Mouse (Mus musculus) lung, adult 2 months (tissue): ENCODE data around the gene Pycr2. TPM values are rescaled to one million over a fixed set of nuclear protein-coding genes. Genes with fewer than 3 reads are reported as not detected.

Experiments used
- DNase-seq: peaks from one replicate; pipeline ENCODE4 v3.0.0; 2022
- H3K4me1 ChIP-seq: fragments of 200-500 bp; 2 replicates; pipeline ENCODE4 v1.6.1; 2011; ENCODE audit warnings: low read length; ENCODE audit not compliant: control insufficient read depth, insufficient read depth
- H3K4me3 ChIP-seq: fragments of 200-500 bp; replicated peaks from 2 replicates; pipeline ENCODE3; 2011; ENCODE audit warnings: low read depth, mild to moderate bottlenecking, control low read depth, low read length; ENCODE audit errors: extremely low read depth
- CTCF ChIP-seq: fragments of 200-500 bp; IDR thresholded peaks from 2 replicates; pipeline ENCODE4 v1.5.1; 2011; ENCODE audit warnings: mild to moderate bottlenecking, low read length, control low read depth; ENCODE audit not compliant: insufficient read depth
- POLR2A ChIP-seq: fragments of 200-500 bp; IDR thresholded peaks from 2 replicates; pipeline ENCODE4 v1.6.1; 2011; ENCODE audit warnings: low read depth, mild to moderate bottlenecking, control low read depth, low read length, borderline replicate concordance; ENCODE audit errors: extremely low read depth
- WGBS: fragments of 180-500 bp; shearing (Covaris S2); methylation state at CpG from one replicate; pipeline ENCODE4 v1.1.7; 2018; 5-methylcytosine and 5-hydroxymethylcytosine counted together
- polyA plus RNA-seq: library from polyadenylated mRNA; depleted of rRNA; stranded (reverse); fragments of >200 nt; gene quantifications from 2 replicates; pipeline ENCODE4 v1.2.3, GENCODE M21; 2012

The Pycr2 gene
- polyA plus RNA-seq, 1 experiment = 36.7 TPM

DNA sequence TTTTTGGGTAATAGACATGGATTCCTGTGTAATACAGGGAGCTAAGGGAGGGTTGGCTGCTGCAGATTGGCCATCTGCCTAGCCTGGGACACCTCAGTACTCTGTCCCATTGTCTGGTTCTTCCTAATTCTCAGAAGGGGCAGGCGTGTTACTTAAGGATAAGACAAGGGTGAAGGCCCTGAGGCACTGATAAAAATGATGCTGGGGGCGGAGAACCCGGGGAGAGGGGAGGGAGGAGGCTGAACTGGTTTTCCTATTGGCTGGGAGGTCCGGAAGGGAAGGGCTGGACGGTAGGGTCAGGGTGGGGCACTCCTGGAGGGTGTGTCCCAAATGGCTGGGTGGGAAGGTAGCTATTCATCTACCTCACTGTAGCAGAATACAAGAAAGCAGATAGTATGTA lies 1.2 kb upstream of the Pycr2 start:
- TF ChIP-seq POLR2A (no peak), CTCF (no peak)
- 20% methylated on average over 5 of the region's 5 CpGs for WGBS
- H3K4me3 ChIP-seq = no peak overlapping the region
- DNase-seq = no peak
- 0 out of 2 replicates have a peak, but pooled peaks cover 7% of the 10 kb centered on the region for H3K4me1 ChIP-seq

DNA sequence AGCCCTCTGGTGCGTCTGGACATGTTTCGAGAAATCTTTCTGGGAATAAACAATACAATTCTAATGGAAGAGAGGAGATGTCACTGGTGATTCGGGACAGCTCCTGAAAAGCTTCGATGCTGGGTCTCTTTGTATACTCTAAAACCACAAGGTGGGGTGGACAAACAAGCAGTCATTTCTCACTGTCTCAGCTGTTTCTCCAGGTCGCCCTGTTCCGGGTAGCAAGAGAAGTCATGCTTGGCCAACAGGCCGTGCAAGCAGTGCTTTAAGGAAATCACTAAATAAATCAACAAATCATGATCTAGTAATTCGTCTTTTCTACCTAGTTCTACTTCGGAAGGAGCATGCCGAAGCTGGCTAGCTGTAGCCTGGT lies 441 bp upstream of the Pycr2 start:
- peak overlapping the region; percentile 73 for H3K4me3 ChIP-seq
- 0 out of 2 replicates have a peak, but pooled peaks cover 7% of the 10 kb centered on the region for H3K4me1 ChIP-seq
- DNase-seq = no peak
- WGBS = 16% methylated on average over 10 of the region's 10 CpGs
- no peak for TF ChIP-seq POLR2A
- TF ChIP-seq CTCF = no peak

DNA sequence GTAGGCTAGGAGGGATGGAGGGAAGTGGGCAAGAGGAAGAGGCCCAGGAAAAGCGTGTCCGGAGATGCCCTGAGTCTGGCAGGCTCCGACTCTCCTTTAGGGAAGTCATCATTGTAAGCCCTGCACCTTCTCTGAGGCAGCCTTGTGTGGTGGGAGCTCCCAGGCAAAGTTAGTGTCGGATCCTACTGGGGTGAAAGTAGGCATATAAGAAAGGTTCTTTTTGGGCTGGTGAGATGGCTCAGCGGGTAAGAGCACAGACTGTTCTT lies 655 bp downstream of the Pycr2 start:
- WGBS = 2% methylated on average over 5 of the region's 5 CpGs
- Histone ChIP-seq H3K4me3 (peak overlapping the region; percentile 75), H3K4me1 (0 out of 2 replicates have a peak, but pooled peaks cover 7% of the 10 kb centered on the region)
- no peak for DNase-seq
- TF ChIP-seq CTCF = no peak
- TF ChIP-seq POLR2A = no peak

DNA sequence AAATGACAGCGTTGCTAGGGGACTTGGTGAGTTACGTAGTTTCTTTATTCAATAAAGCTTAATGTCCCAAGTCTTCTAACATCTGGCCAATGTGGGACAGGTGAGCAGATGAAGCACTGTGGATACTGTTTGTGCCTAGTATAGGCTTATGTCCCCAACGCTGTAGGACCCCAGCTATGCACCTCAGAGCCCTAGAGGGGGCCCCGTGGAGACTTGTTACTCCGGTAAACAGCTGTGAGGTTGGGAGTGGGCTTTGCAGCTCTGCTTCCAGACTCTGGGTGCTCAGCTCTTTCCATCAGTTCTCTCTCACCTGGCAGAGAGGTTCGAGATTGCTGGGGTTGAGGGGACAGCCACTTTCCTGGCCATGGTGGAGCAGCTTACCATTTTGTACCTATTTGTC lies 1.2 kb downstream of the Pycr2 start:
- WGBS = 69% methylated on average over 6 of the region's 6 CpGs
- 0 out of 2 replicates have a peak, but pooled peaks cover 7% of the 10 kb centered on the region for H3K4me1 ChIP-seq
- no peak for TF ChIP-seq CTCF
- no peak for TF ChIP-seq POLR2A
- DNase-seq = no peak
- no peak overlapping the region for H3K4me3 ChIP-seq

DNA sequence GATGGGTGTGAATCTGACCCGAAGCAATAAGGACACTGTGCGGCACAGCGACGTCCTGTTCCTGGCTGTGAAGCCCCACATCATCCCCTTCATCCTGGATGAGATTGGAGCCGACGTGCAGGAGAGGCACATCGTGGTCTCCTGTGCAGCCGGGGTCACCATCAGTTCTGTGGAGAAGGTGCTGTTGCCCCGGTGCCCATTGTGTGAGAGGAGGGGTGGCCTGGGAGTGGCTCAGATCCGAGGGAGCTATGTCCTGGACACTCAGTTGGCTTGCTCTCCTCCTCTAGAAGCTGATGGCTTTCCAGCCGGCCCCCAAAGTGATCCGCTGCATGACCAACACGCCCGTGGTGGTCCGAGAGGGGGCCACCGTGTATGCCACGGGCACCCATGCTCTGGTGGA lies 1.8 kb downstream of the Pycr2 start:
- TF ChIP-seq CTCF (no peak), POLR2A (no peak)
- Histone ChIP-seq H3K4me1 (0 out of 2 replicates have a peak, but pooled peaks cover 7% of the 10 kb centered on the region), H3K4me3 (no peak overlapping the region)
- WGBS = 94% methylated on average over 17 of the region's 17 CpGs
- DNase-seq = no peak

DNA sequence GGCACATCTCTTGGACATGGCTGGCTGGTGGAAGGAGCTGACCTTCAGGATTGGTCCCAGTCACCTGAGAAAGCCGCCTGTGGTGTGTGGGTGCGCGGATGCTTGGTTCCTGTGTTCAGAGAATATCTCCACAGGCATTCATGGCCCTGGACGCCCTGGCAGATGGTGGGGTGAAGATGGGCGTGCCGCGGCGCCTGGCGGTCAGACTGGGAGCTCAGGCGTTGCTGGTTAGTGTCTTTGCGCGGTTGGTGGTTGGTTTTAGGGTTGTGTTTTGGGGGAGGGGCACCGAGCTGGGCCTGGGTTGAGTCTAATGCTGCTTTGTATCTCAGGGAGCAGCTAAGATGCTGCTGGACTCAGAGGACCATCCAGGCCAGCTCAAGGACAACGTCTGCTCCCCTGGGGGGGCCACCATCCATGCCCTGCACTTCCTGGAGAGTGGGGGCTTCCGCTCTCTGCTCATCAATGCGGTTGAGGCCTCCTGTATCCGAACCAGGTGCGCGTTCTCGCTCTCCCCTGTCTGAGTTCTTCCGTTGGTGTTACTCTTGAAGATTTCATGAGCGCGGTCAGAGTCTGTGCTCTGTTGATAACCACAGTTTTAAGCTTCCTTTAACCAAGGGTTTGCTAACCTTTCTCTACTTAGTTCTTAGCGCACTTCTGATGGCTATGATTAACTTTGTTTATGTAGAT lies 2.5 kb downstream of the Pycr2 start:
- Histone ChIP-seq H3K4me3 (no peak overlapping the region), H3K4me1 (0 out of 2 replicates have a peak, but pooled peaks cover 7% of the 10 kb centered on the region)
- WGBS = 92% methylated on average over 24 of the region's 24 CpGs
- no peak for DNase-seq
- TF ChIP-seq POLR2A (no peak), CTCF (no peak)

- 40% methylated on average over 8 of the region's 8 CpGs for WGBS
- Histone ChIP-seq H3K4me1 (no peaks in the 10 kb centered on the region), H3K4me3 (no peak overlapping the region)
- DNase-seq = no peak
- TF ChIP-seq POLR2A (no peak), CTCF (peak; percentile 33; the same call in 1 of the 2 replicates)
Observed at GRCm38 (mm10) chr1:180911138-180911537, 7.0 kb downstream of the Pycr2 start.

GRCm38 (mm10) chr1:180911653-180912287 lies 7.7 kb downstream of the Pycr2 start:
- DNase-seq = no peak

DNA sequence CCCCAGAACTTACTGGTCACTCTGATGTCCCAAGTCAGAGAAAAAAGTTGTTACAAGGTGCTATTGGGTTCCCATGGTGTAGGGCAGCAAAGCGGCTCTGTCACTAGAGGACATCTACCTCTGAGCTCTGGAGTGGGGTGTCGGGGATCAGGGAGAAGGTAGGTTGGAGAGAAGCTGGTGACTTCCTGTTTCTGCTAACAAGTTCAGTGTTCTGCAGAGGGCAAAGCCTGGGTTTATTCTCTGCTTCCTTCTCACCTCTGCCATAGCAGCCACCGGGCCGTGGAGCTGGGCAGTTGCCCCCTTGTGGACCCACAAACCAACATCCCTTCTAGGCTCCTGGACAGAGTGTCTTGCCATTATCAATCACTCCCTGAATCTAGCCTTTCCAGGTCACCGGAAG lies 8.7 kb downstream of the Pycr2 start:
- H3K4me3 ChIP-seq = no peak overlapping the region
- TF ChIP-seq CTCF (no peak), POLR2A (no peak)
- no peaks in the 10 kb centered on the region for H3K4me1 ChIP-seq
- DNase-seq = no peak
- 70% methylated on average over 5 of the region's 5 CpGs for WGBS

More at GRCm38 (mm10) chr1:180911653-180912287, 7.7 kb downstream of the Pycr2 start:
- H3K4me1 ChIP-seq = no peaks in the 10 kb centered on the region
- TF ChIP-seq POLR2A (no peak), CTCF (no peak)
- WGBS = 39% methylated on average over 20 of the region's 20 CpGs
- H3K4me3 ChIP-seq = no peak overlapping the region

GRCm38 (mm10) chr1:180913797-180914196 lies 9.7 kb downstream of the Pycr2 start:
- WGBS = 46% methylated on average over 4 of the region's 4 CpGs
- no peak for DNase-seq
- H3K4me1 ChIP-seq = no peaks in the 10 kb centered on the region
- no peak overlapping the region for H3K4me3 ChIP-seq
- no peak for TF ChIP-seq POLR2A
- no peak for TF ChIP-seq CTCF
